Mouse (Mus musculus) heart, postnatal 0 days (tissue): ENCODE results near the gene Samd1.
"Not testable (repeated sequence)": the region's sequence is repeated elsewhere in the genome, so short reads cannot be mapped to it uniquely, and the experiment has no call there.

Experiments
- CTCF ChIP-seq: IDR thresholded peaks from 2 replicates; pipeline ENCODE4 v1.5.1; 2016; ENCODE audit warnings: antibody characterized with exemption, control low read depth, low read depth
- EP300 ChIP-seq: IDR thresholded peaks from 2 replicates; pipeline ENCODE4 v1.6.1; 2016; ENCODE audit warnings: antibody characterized with exemption, low read depth

GRCm38 (mm10) chr8:83983222-83983621, 14.2 kb upstream of the Samd1 start:
- not testable (repeated sequence) for TF ChIP-seq EP300
- TF ChIP-seq CTCF, result peak; percentile 8; the same call in 1 of the 2 replicates
